In genomic region chr9:42544521-42544920, GRCm38 (mm10) we compare ENCODE assay signal across 21 mouse cellular contexts. TPM values are rescaled to one million over a fixed set of nuclear protein-coding genes. Genes with fewer than 3 reads are reported as not detected.
A peak's percentile ranks its signal among the peaks of the same experiment; 100 is the strongest.
DNase-seq lines count a peak whose midpoint lies in the region; ATAC-seq lines count a peak whose summit lies in the region.
"Had no signal": no experiment of that assay in that cellular context is flagged by ENCODE, and none has a peak within 500 bp of the region (broad histone marks: within the 10 kb centered on the region; RNA-seq: fewer than 3 reads in every experiment).

No protein-coding gene starts in this region.

- H3K9me3 ChIP-seq in hindbrain, embryonic 14.5 days (ENCODE audit: control insufficient read depth, low read length) = no peaks in the 10 kb centered on the region
- no peaks in the 10 kb centered on the region for H3K9me3 ChIP-seq in hindbrain, embryonic 12.5 days (replicated peaks)
- H3K9me3 ChIP-seq in midbrain, embryonic 15.5 days = no peaks in the 10 kb centered on the region
- no peaks in the 10 kb centered on the region for H3K9me3 ChIP-seq in midbrain, embryonic 10.5 days (replicated peaks)
- H3K9me3 ChIP-seq in midbrain, embryonic 16.5 days (replicated peaks; ENCODE audit: control insufficient read depth, low read length, poor library complexity, severe bottlenecking) = no peaks in the 10 kb centered on the region
- H3K9me3 ChIP-seq: heart, embryonic 13.5 days; limb, embryonic 13.5 days; liver, embryonic 13.5 days; lung, embryonic 15.5 days had no signal

- no peak for ATAC-seq in hindbrain, embryonic 14.5 days (ENCODE audit: low FRiP score)
- ATAC-seq in hindbrain, embryonic 12.5 days (ENCODE audit: low FRiP score) = no peak
- 0 out of 2 replicates have a peak, but pooled peaks have one; percentile 39 for ATAC-seq in midbrain, embryonic 15.5 days (replicated peaks)
- peak; percentile 52; the same call in 1 of the 2 replicates for ATAC-seq in midbrain, embryonic 16.5 days
- no peak for ATAC-seq in megakaryocyte-erythroid progenitor cell, adult 5-6 weeks (replicated peaks; ENCODE audit: low FRiP score, low TSS enrichment, poor library complexity, severe bottlenecking)
- ATAC-seq: Patski had no signal

- no peaks in the 10 kb centered on the region for H3K27me3 ChIP-seq in hindbrain, embryonic 14.5 days (ENCODE audit: control insufficient read depth, insufficient read depth, low read length)
- H3K27me3 ChIP-seq in hindbrain, embryonic 12.5 days = no peaks in the 10 kb centered on the region
- no peaks in the 10 kb centered on the region for H3K27me3 ChIP-seq in midbrain, embryonic 15.5 days (replicated peaks)
- H3K27me3 ChIP-seq in midbrain, embryonic 10.5 days (ENCODE audit: low read depth, poor library complexity, severe bottlenecking) = no peaks in the 10 kb centered on the region
- H3K27me3 ChIP-seq in midbrain, embryonic 16.5 days (ENCODE audit: control insufficient read depth, insufficient read depth, low read depth, low read length) = no peaks in the 10 kb centered on the region; the same call in 1 of the 2 replicates
- H3K27me3 ChIP-seq: liver, embryonic 13.5 days; lung, embryonic 15.5 days had no signal

- H3K9ac ChIP-seq in hindbrain, embryonic 14.5 days = no peak overlapping the region
- H3K9ac ChIP-seq in hindbrain, embryonic 12.5 days = no peak overlapping the region
- H3K9ac ChIP-seq in midbrain, embryonic 15.5 days = no peak overlapping the region
- H3K9ac ChIP-seq in midbrain, embryonic 16.5 days (ENCODE audit: low read depth, low read length) = no peak overlapping the region
- H3K9ac ChIP-seq: heart, embryonic 13.5 days; limb, embryonic 13.5 days; liver, embryonic 13.5 days; lung, embryonic 15.5 days had no signal

- H3K4me1 ChIP-seq in hindbrain, embryonic 14.5 days (replicated peaks; ENCODE audit: control insufficient read depth, insufficient read depth, low read length) = peaks cover 8% of the 10 kb centered on the region; the same call in 1 of the 2 replicates
- H3K4me1 ChIP-seq in hindbrain, embryonic 12.5 days = no peaks in the 10 kb centered on the region
- no peaks in the 10 kb centered on the region for H3K4me1 ChIP-seq in midbrain, embryonic 15.5 days
- H3K4me1 ChIP-seq in midbrain, embryonic 10.5 days = peaks cover 5% of the 10 kb centered on the region
- no peaks in the 10 kb centered on the region; the same call in 1 of the 2 replicates for H3K4me1 ChIP-seq in midbrain, embryonic 16.5 days (ENCODE audit: control insufficient read depth, insufficient read depth, low read length)
- H3K4me1 ChIP-seq: heart, embryonic 13.5 days; liver, embryonic 13.5 days; lung, embryonic 15.5 days had no signal

- H3K4me3 ChIP-seq in hindbrain, embryonic 14.5 days (replicated peaks; ENCODE audit: low read length) = no peak overlapping the region
- no peak overlapping the region for H3K4me3 ChIP-seq in hindbrain, embryonic 12.5 days
- H3K4me3 ChIP-seq in midbrain, embryonic 15.5 days = no peak overlapping the region
- H3K4me3 ChIP-seq in midbrain, embryonic 10.5 days = no peak overlapping the region
- H3K4me3 ChIP-seq in midbrain, embryonic 16.5 days (ENCODE audit: low read depth, low read length) = no peak overlapping the region
- H3K4me3 ChIP-seq: heart, embryonic 13.5 days; limb, embryonic 13.5 days; liver, embryonic 13.5 days; lung, embryonic 15.5 days had no signal

- H3K36me3 ChIP-seq in hindbrain, embryonic 14.5 days (replicated peaks; ENCODE audit: control insufficient read depth, insufficient read depth) = no peaks in the 10 kb centered on the region
- no peaks in the 10 kb centered on the region for H3K36me3 ChIP-seq in hindbrain, embryonic 12.5 days
- H3K36me3 ChIP-seq in midbrain, embryonic 15.5 days (replicated peaks) = no peaks in the 10 kb centered on the region
- no peaks in the 10 kb centered on the region for H3K36me3 ChIP-seq in midbrain, embryonic 10.5 days
- H3K36me3 ChIP-seq in midbrain, embryonic 16.5 days (ENCODE audit: control insufficient read depth, insufficient read depth, low read length) = no peaks in the 10 kb centered on the region
- H3K36me3 ChIP-seq: heart, embryonic 13.5 days; limb, embryonic 13.5 days; liver, embryonic 13.5 days; lung, embryonic 15.5 days had no signal

- no peak overlapping the region for H3K4me2 ChIP-seq in hindbrain, embryonic 14.5 days (replicated peaks)
- H3K4me2 ChIP-seq in hindbrain, embryonic 12.5 days (replicated peaks) = no peak overlapping the region
- H3K4me2 ChIP-seq in midbrain, embryonic 15.5 days = no peak overlapping the region
- H3K4me2 ChIP-seq in midbrain, embryonic 16.5 days (ENCODE audit: low read length) = no peak overlapping the region
- H3K4me2 ChIP-seq: heart, embryonic 13.5 days; limb, embryonic 13.5 days; liver, embryonic 13.5 days; lung, embryonic 15.5 days had no signal

- 40% methylated on average over 10 of the region's 10 CpGs for WGBS in hindbrain, embryonic 14.5 days
- WGBS in hindbrain, embryonic 12.5 days = 61% methylated on average over 10 of the region's 10 CpGs
- 32% methylated on average over 10 of the region's 10 CpGs for WGBS in midbrain, embryonic 15.5 days
- WGBS in midbrain, embryonic 10.5 days = 75% methylated on average over 10 of the region's 10 CpGs
- WGBS in midbrain, embryonic 16.5 days = 43% methylated on average over 10 of the region's 10 CpGs

- 0 out of 2 replicates have a peak overlapping the region, but pooled peaks have one; percentile 38 for H3K27ac ChIP-seq in hindbrain, embryonic 14.5 days
- H3K27ac ChIP-seq in hindbrain, embryonic 12.5 days = no peak overlapping the region
- no peak overlapping the region for H3K27ac ChIP-seq in midbrain, embryonic 15.5 days
- H3K27ac ChIP-seq in midbrain, embryonic 10.5 days (replicated peaks) = no peak overlapping the region
- H3K27ac ChIP-seq in midbrain, embryonic 16.5 days (ENCODE audit: low read length) = peak overlapping the region; percentile 35
- H3K27ac ChIP-seq: heart, embryonic 13.5 days; limb, embryonic 13.5 days; liver, embryonic 13.5 days; lung, embryonic 15.5 days; macrophage had no signal

- DNase-seq in hindbrain, embryonic 14.5 days (ENCODE audit: low spot score) = no peak
- DNase-seq in midbrain, embryonic 10.5 days (ENCODE audit: low spot score) = no peak
- DNase-seq in brain, adult 2 months (ENCODE audit: low read depth, low spot score) = peak; percentile 51
- DNase-seq: adrenal gland, postnatal 36 days; cerebellum, adult 8-10 months; gastrocnemius, postnatal 14 days; heart, adult 18-20 months; kidney, adult 9 months; kidney, postnatal 25 days; liver, embryonic 13.5 days; retina, postnatal 1 day; thymus, postnatal 14 days had no signal

RNA-seq across cellular contexts. Expression of gene Tbcel, which starts 36.9 kb away (rescaled TPM):
- 5.9 and 6.1 TPM in 2 replicates for polyA plus RNA-seq in hindbrain, embryonic 14.5 days (2014; fragmentation: Nextera tagmentation; extraction: Ambion mirVana)
- 6.0 and 6.1 TPM in 2 replicates for polyA plus RNA-seq in hindbrain, embryonic 12.5 days (2016; fragmentation: Nextera tagmentation; extraction: Ambion mirVana)
- 3.6 and 4.4 TPM in 2 replicates for polyA plus RNA-seq in midbrain, embryonic 15.5 days (2015; fragmentation: Nextera tagmentation; extraction: Ambion mirVana)
- polyA plus RNA-seq in midbrain, embryonic 10.5 days (2016; fragmentation: Nextera tagmentation; extraction: Ambion mirVana) = 3.4 and 3.7 TPM in 2 replicates
- polyA plus RNA-seq in midbrain, embryonic 16.5 days (2015; fragmentation: Nextera tagmentation; extraction: Ambion mirVana) = 3.9 and 4.4 TPM in 2 replicates
- total RNA-seq in megakaryocyte-erythroid progenitor cell, adult 5-6 weeks (2014; fragmentation: Nextera tagmentation) = 18.1 and 19.8 TPM in 2 replicates
- total RNA-seq in megakaryocyte-erythroid progenitor cell, adult 5-6 weeks (2017) = 17.8 and 18.0 TPM in 2 replicates

Comparison
In these comparisons a context has a peak if more than half of its experiments do, and no peak if none do; other contexts are left out.
1. H3K27ac ChIP-seq: peak in hindbrain, embryonic 14.5 days (single experiment) and midbrain, embryonic 16.5 days (single experiment); none in hindbrain, embryonic 12.5 days (single experiment), midbrain, embryonic 15.5 days (single experiment) and midbrain, embryonic 10.5 days (single experiment).
2. ATAC-seq: peak in midbrain, embryonic 15.5 days (single experiment) and midbrain, embryonic 16.5 days (single experiment); none in hindbrain, embryonic 14.5 days (single experiment), hindbrain, embryonic 12.5 days (single experiment) and megakaryocyte-erythroid progenitor cell, adult 5-6 weeks (single experiment).